Mouse (Mus musculus): ENCODE results near the gene Zfp113. TPM values are rescaled to one million over a fixed set of nuclear protein-coding genes. Genes with fewer than 3 reads are reported as not detected.

Zfp113 gene
- total RNA-seq, 2 experiments from 2014 or later: 12.3 to 16.2 TPM

Small RNA genes lying within 50 kb of the gene (microRNA-seq; reads per million reads assigned to microRNA genes)
- gene Mir106b (454 reads per million, percentile 70 among the genes with 10 or more reads in this experiment), gene Mir25 (47.7 reads per million, percentile 49 among the genes with 10 or more reads in this experiment), gene Mir93 (1,304 reads per million, percentile 80 among the genes with 10 or more reads in this experiment)

Other genes with a start within 250 kb of the Zfp113 start
- gene Cyp3a13, start 234.1 kb downstream of the Zfp113 start, total RNA-seq (2021): under 1 TPM; 0.25 TPM
- 10 to 100 TPM; 21.0 to 23.4 TPM for gene Gjc3, start 192.6 kb downstream of the Zfp113 start, total RNA-seq (2021)
- gene Azgp1, start 174.2 kb downstream of the Zfp113 start, total RNA-seq (2021): not detected
- not detected for gene Smok3a, start 134.5 kb downstream of the Zfp113 start, total RNA-seq (2021)
- not detected for gene Smok3b, start 134.3 kb downstream of the Zfp113 start, total RNA-seq (2021)
- gene Smok3c, start 102.5 kb downstream of the Zfp113 start, total RNA-seq (2021): not detected
- gene Zkscan1, start 70.7 kb downstream of the Zfp113 start, total RNA-seq (2021): 10 to 100 TPM; 39.9 to 40.2 TPM
- 10 to 100 TPM; 16.1 to 16.4 TPM for gene Zscan21, start 38.8 kb downstream of the Zfp113 start, total RNA-seq (2021)
- gene Cops6, start 5.3 kb upstream of the Zfp113 start, total RNA-seq (2021): 100 to 1,000 TPM; 122 to 137 TPM
- 10 to 100 TPM; 20.1 to 26.6 TPM for gene Ap4m1, start 16.3 kb upstream of the Zfp113 start, total RNA-seq (2021)
- gene Mcm7, start 16.7 kb upstream of the Zfp113 start, total RNA-seq (2021): 10 to 100 TPM; 14.3 to 15.3 TPM
- 10 to 100 TPM; 36.1 to 41.1 TPM for gene Taf6, start 31.7 kb upstream of the Zfp113 start, total RNA-seq (2021)
- 10 to 100 TPM; 14.5 to 18.0 TPM for gene Cnpy4, start 31.7 kb upstream of the Zfp113 start, total RNA-seq (2021)
- 10 to 100 TPM in 1 of 2 experiments, 1 to 10 TPM in 1; 8.7 to 11.6 TPM for gene Mblac1, start 38.6 kb upstream of the Zfp113 start, total RNA-seq (2021)
- gene Nxpe5, start 70.2 kb upstream of the Zfp113 start, total RNA-seq (2021): not detected
- 10 to 100 TPM; 53.4 to 54.3 TPM for gene Lamtor4, start 99.7 kb upstream of the Zfp113 start, total RNA-seq (2021)
- 10 to 100 TPM; 59.2 to 68.2 TPM for gene BC037034, start 108.3 kb upstream of the Zfp113 start, total RNA-seq (2021)
- gene Gal3st4, start 117.1 kb upstream of the Zfp113 start, total RNA-seq (2021): 1 to 10 TPM; 2.3 to 3.2 TPM
- gene Gm43720, start 124.2 kb upstream of the Zfp113 start, total RNA-seq (2021): not detected
- 1 to 10 TPM; 1.5 to 2.6 TPM for gene Gpc2, start 124.3 kb upstream of the Zfp113 start, total RNA-seq (2021)
- gene Stag3, start 124.5 kb upstream of the Zfp113 start, total RNA-seq (2021): under 1 TPM; 0.62 to 0.77 TPM
- gene Pvrig, start 186.2 kb upstream of the Zfp113 start, total RNA-seq (2021): not detected